ENCODE assay signal across 8 mouse cellular contexts in genomic region chr9:120011533-120011932, GRCm38 (mm10). TPM values are rescaled to one million over a fixed set of nuclear protein-coding genes. Genes with fewer than 3 reads are reported as not detected.
DNase-seq lines count a peak whose midpoint lies in the region; ATAC-seq lines count a peak whose summit lies in the region.

No protein-coding gene starts in this region.

- peak overlapping the region; percentile 3; the same call in 1 of the 2 replicates for H3K9ac ChIP-seq in intestine, embryonic 16.5 days (ENCODE audit: low read depth, low read length)
- 0 out of 2 replicates have a peak overlapping the region, but pooled peaks have one; percentile 44 for H3K9ac ChIP-seq in limb, embryonic 12.5 days (replicated peaks)
- H3K9ac ChIP-seq in midbrain, embryonic 14.5 days (replicated peaks; ENCODE audit: low read length), result peak overlapping the region; percentile 53

- H3K27ac ChIP-seq in intestine, embryonic 16.5 days (ENCODE audit: low read length), result peak overlapping the region; percentile 66
- 0 out of 2 replicates have a peak overlapping the region, but pooled peaks have one; percentile 45 for H3K27ac ChIP-seq in limb, embryonic 12.5 days
- H3K27ac ChIP-seq in midbrain, embryonic 14.5 days (replicated peaks; ENCODE audit: low read depth, low read length), result peak overlapping the region; percentile 86

- peak overlapping the region; percentile 42 for H3K4me3 ChIP-seq in intestine, embryonic 16.5 days (ENCODE audit: low read length)
- peak overlapping the region; percentile 45 for H3K4me3 ChIP-seq in limb, embryonic 12.5 days (replicated peaks)
- peak overlapping the region; percentile 46 for H3K4me3 ChIP-seq in midbrain, embryonic 14.5 days (replicated peaks; ENCODE audit: low read depth, low read length)

- peaks cover 3% of the 10 kb centered on the region; the same call in 1 of the 2 replicates for H3K9me3 ChIP-seq in intestine, embryonic 16.5 days (ENCODE audit: control insufficient read depth, low read length)
- peaks cover 5% of the 10 kb centered on the region; the same call in 1 of the 2 replicates for H3K9me3 ChIP-seq in limb, embryonic 12.5 days
- no peaks in the 10 kb centered on the region for H3K9me3 ChIP-seq in midbrain, embryonic 14.5 days (ENCODE audit: control insufficient read depth, low read length)

- ATAC-seq in common myeloid progenitor, adult 5-6 weeks (replicated peaks; ENCODE audit: low read depth, poor library complexity, severe bottlenecking), result peak; percentile 40
- peak; percentile 54 for ATAC-seq in granulocyte monocyte progenitor cell, adult 5-6 weeks (replicated peaks; ENCODE audit: poor library complexity, severe bottlenecking)
- ATAC-seq in intestine, embryonic 16.5 days, result peak; percentile 66
- ATAC-seq in limb, embryonic 12.5 days (ENCODE audit: insufficient number of reproducible peaks, insufficient read depth, low FRiP score, low TSS enrichment, low read depth), result 0 out of 2 replicates have a peak, but pooled peaks have one; percentile 18
- ATAC-seq in midbrain, embryonic 14.5 days (ENCODE audit: low FRiP score, low TSS enrichment), result peak; percentile 63

- H3K4me2 ChIP-seq in intestine, embryonic 16.5 days (ENCODE audit: low read depth, low read length), result peak overlapping the region; percentile 82
- peak overlapping the region; percentile 84 for H3K4me2 ChIP-seq in limb, embryonic 12.5 days
- peak overlapping the region; percentile 83 for H3K4me2 ChIP-seq in midbrain, embryonic 14.5 days (ENCODE audit: low read length)

- H3K27me3 ChIP-seq in intestine, embryonic 16.5 days (replicated peaks; ENCODE audit: control insufficient read depth, insufficient read depth, low read length), result no peaks in the 10 kb centered on the region
- H3K27me3 ChIP-seq in limb, embryonic 12.5 days, result no peaks in the 10 kb centered on the region
- H3K27me3 ChIP-seq in midbrain, embryonic 14.5 days (ENCODE audit: control insufficient read depth, insufficient read depth, low read length), result no peaks in the 10 kb centered on the region

- no peaks in the 10 kb centered on the region for H3K36me3 ChIP-seq in intestine, embryonic 16.5 days (ENCODE audit: control insufficient read depth, insufficient read depth, low read length)
- H3K36me3 ChIP-seq in limb, embryonic 12.5 days, result no peaks in the 10 kb centered on the region
- no peaks in the 10 kb centered on the region for H3K36me3 ChIP-seq in midbrain, embryonic 14.5 days (ENCODE audit: control insufficient read depth, insufficient read depth, low read length)

- DNase-seq in spleen, adult 12 weeks (ENCODE audit: low spot score), result peak; percentile 38
- DNase-seq in spleen, postnatal 4 days (ENCODE audit: low spot score in 2 of 2), result no peak
- DNase-seq in midbrain, embryonic 14.5 days, result peak; percentile 94
- DNase-seq in spleen, postnatal 10 days (ENCODE audit: low spot score in 2 of 2), result peak; percentile 16 to 63

- H3K4me1 ChIP-seq in intestine, embryonic 16.5 days (ENCODE audit: control insufficient read depth, insufficient read depth, low read length), result peaks cover 7% of the 10 kb centered on the region
- peaks cover 6% of the 10 kb centered on the region; the same call in 1 of the 2 replicates for H3K4me1 ChIP-seq in limb, embryonic 12.5 days (replicated peaks)
- H3K4me1 ChIP-seq in midbrain, embryonic 14.5 days (ENCODE audit: control insufficient read depth, insufficient read depth, low read length), result 0 out of 2 replicates have a peak, but pooled peaks cover 2% of the 10 kb centered on the region

- WGBS in intestine, embryonic 16.5 days, result under 1% methylated on average over 10 of the region's 10 CpGs
- WGBS in limb, embryonic 12.5 days, result 3% methylated on average over 10 of the region's 10 CpGs
- under 1% methylated on average over 10 of the region's 10 CpGs for WGBS in midbrain, embryonic 14.5 days

RNA-seq across cellular contexts. Expression of gene Xirp1, which starts 11.9 kb away (rescaled TPM):
- not detected in 2 replicates for total RNA-seq in common myeloid progenitor, adult 5-6 weeks (2017)
- not detected in 2 replicates for total RNA-seq in granulocyte monocyte progenitor cell, adult 5-6 weeks (2014; fragmentation: Nextera tagmentation)
- total RNA-seq in granulocyte monocyte progenitor cell, adult 5-6 weeks (2017), result not detected in 2 replicates
- polyA plus RNA-seq in intestine, embryonic 16.5 days (2015; fragmentation: Nextera tagmentation; extraction: Ambion mirVana), result 0.06 and 0.07 TPM in 2 replicates
- polyA plus RNA-seq in limb, embryonic 12.5 days (2016; fragmentation: Nextera tagmentation; extraction: Ambion mirVana), result 0.44 and 0.59 TPM in 2 replicates
- polyA plus RNA-seq in midbrain, embryonic 14.5 days (2014; fragmentation: Nextera tagmentation; extraction: Ambion mirVana), result not detected in 2 replicates

RNA-seq across cellular contexts. Expression of gene Csrnp1, which starts 27.1 kb away (rescaled TPM):
- total RNA-seq in common myeloid progenitor, adult 5-6 weeks (2017), result 11.9 and 16.9 TPM in 2 replicates
- 1.3 and 8.5 TPM in 2 replicates for total RNA-seq in granulocyte monocyte progenitor cell, adult 5-6 weeks (2014; fragmentation: Nextera tagmentation)
- total RNA-seq in granulocyte monocyte progenitor cell, adult 5-6 weeks (2017), result 8.8 and 16.9 TPM in 2 replicates
- 5.0 and 5.1 TPM in 2 replicates for polyA plus RNA-seq in intestine, embryonic 16.5 days (2015; fragmentation: Nextera tagmentation; extraction: Ambion mirVana)
- polyA plus RNA-seq in limb, embryonic 12.5 days (2016; fragmentation: Nextera tagmentation; extraction: Ambion mirVana), result 4.6 and 4.8 TPM in 2 replicates
- 0.67 and 2.2 TPM in 2 replicates for polyA plus RNA-seq in midbrain, embryonic 14.5 days (2014; fragmentation: Nextera tagmentation; extraction: Ambion mirVana)

RNA-seq across cellular contexts. Expression of gene Cx3cr1, which starts 58.1 kb away (rescaled TPM):
- 7.5 and 9.4 TPM in 2 replicates for total RNA-seq in common myeloid progenitor, adult 5-6 weeks (2017)
- total RNA-seq in granulocyte monocyte progenitor cell, adult 5-6 weeks (2014; fragmentation: Nextera tagmentation), result 8.9 and 10.5 TPM in 2 replicates
- 10.5 and 11.3 TPM in 2 replicates for total RNA-seq in granulocyte monocyte progenitor cell, adult 5-6 weeks (2017)
- polyA plus RNA-seq in intestine, embryonic 16.5 days (2015; fragmentation: Nextera tagmentation; extraction: Ambion mirVana), result 8.3 and 9.2 TPM in 2 replicates
- polyA plus RNA-seq in limb, embryonic 12.5 days (2016; fragmentation: Nextera tagmentation; extraction: Ambion mirVana), result 5.1 and 5.9 TPM in 2 replicates
- 3.4 and 5.0 TPM in 2 replicates for polyA plus RNA-seq in midbrain, embryonic 14.5 days (2014; fragmentation: Nextera tagmentation; extraction: Ambion mirVana)

Comparison
In these comparisons a context has a peak if more than half of its experiments do, and no peak if none do; other contexts are left out.
1. DNase-seq: peak in spleen, adult 12 weeks (single experiment), midbrain, embryonic 14.5 days (single experiment) and spleen, postnatal 10 days (2 of 2); none in spleen, postnatal 4 days (0 of 2).
2. H3K9ac ChIP-seq: peak in every context shown above with its lines; median percentile 53 in midbrain, embryonic 14.5 days; 44 in limb, embryonic 12.5 days; 3 in intestine, embryonic 16.5 days.
3. Peak in every context shown above with its lines, with median percentiles within 50 percentile points of each other: ATAC-seq, H3K27ac ChIP-seq, H3K4me2 ChIP-seq and H3K4me3 ChIP-seq.